Mouse (Mus musculus) C2C12 (cell line): ENCODE results near the gene Tatdn3.

Experiments
- CEBPB ChIP-seq: IDR thresholded peaks from one replicate; pipeline ENCODE4 v1.6.1; 2011; ENCODE audit warnings: low read depth, mild to moderate bottlenecking, control low read depth, moderate library complexity
- CTCF ChIP-seq: IDR thresholded peaks from one replicate; pipeline ENCODE4 v1.5.1; 2011; ENCODE audit not compliant: control insufficient read depth, insufficient read depth, insufficient read length
- FOSL1 ChIP-seq: IDR thresholded peaks from one replicate; pipeline ENCODE4 v1.8.0; 2011; ENCODE audit warnings: mild to moderate bottlenecking, low read length; ENCODE audit not compliant: poor library complexity, insufficient read depth, severe bottlenecking
- MAX ChIP-seq: IDR thresholded peaks from one replicate; pipeline ENCODE4 v1.6.1; 2011; ENCODE audit warnings: mild to moderate bottlenecking, control low read depth
- MYOD1 ChIP-seq: IDR thresholded peaks from one replicate; pipeline ENCODE4 v1.6.1; 2011; ENCODE audit warnings: low read depth; ENCODE audit not compliant: control insufficient read depth, insufficient read length
- MYOG ChIP-seq: IDR thresholded peaks from one replicate; pipeline ENCODE4 v1.6.1; 2011; ENCODE audit not compliant: control insufficient read depth, insufficient read length; ENCODE audit errors: extremely low read depth
- USF1 ChIP-seq: IDR thresholded peaks from one replicate; pipeline ENCODE4 v1.6.1; 2011; ENCODE audit warnings: low read depth, mild to moderate bottlenecking, control low read depth, moderate library complexity

DNA sequence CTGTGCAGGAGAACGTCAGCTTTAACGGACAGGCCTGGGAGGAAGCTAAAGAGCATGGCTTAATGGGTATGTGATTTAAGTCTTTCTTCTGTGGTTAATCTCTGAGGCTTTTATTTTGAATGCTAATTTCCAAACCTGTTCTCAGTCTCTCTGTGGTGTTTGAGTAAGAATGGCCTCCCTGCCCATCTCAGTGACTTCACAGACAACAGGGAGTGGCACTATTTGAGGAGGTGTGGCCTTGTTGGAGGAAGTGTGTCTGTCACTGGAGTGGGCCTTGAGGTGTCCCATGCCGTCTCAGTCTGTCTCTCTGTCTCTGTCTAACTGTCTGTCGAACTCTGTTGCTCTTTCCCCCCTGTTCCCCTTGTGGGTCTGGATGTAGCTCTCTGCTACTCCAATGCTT lies 2.5 kb upstream of the Tatdn3 start:
- TF ChIP-seq CTCF (no peak), MYOD1 (no peak), USF1 (no peak), MAX (no peak), MYOG (no peak), FOSL1 (no peak), CEBPB (no peak)
